Mouse (Mus musculus) spleen, adult 12 weeks (tissue): ENCODE data around the gene Abcg1.
A peak's percentile ranks its signal among the peaks of the same experiment; 100 is the strongest.

ENCODE experiments used
- DNase-seq: peaks from one replicate; pipeline ENCODE4 v3.0.0; 2022; ENCODE audit warnings: low spot score

Gene Abcg1

GRCm38 (mm10) chr17:31057151-31057890, at the start of gene Abcg1:
Gene Abcg1, plus strand, starts transcription at chr17:31057675.
- DNase-seq, result peak; percentile 42

GRCm38 (mm10) chr17:31008416-31008815, 49.1 kb upstream of the Abcg1 start:
- DNase-seq, result no peak

GRCm38 (mm10) chr17:31011551-31012394, 45.7 kb upstream of the Abcg1 start:
- peak; percentile 37 for DNase-seq

- peak; percentile 37 for DNase-seq
Observed at GRCm38 (mm10) chr17:31018267-31018666, 39.2 kb upstream of the Abcg1 start.

- peak; percentile 44 for DNase-seq
Observed at GRCm38 (mm10) chr17:31019505-31019904, 38.0 kb upstream of the Abcg1 start.

GRCm38 (mm10) chr17:31020078-31020477, 37.4 kb upstream of the Abcg1 start:
- no peak for DNase-seq

- DNase-seq, result no peak
Observed at GRCm38 (mm10) chr17:31021276-31021675, 36.2 kb upstream of the Abcg1 start.

GRCm38 (mm10) chr17:31024125-31024781, 33.2 kb upstream of the Abcg1 start:
- DNase-seq, result no peak

GRCm38 (mm10) chr17:31024782-31025125, 32.7 kb upstream of the Abcg1 start:
- DNase-seq, result no peak

GRCm38 (mm10) chr17:31026986-31027385, 30.5 kb upstream of the Abcg1 start:
- DNase-seq, result no peak

- no peak for DNase-seq
Observed at GRCm38 (mm10) chr17:31027723-31028122, 29.8 kb upstream of the Abcg1 start.

- no peak for DNase-seq
Observed at GRCm38 (mm10) chr17:31028821-31029370, 28.6 kb upstream of the Abcg1 start.

GRCm38 (mm10) chr17:31029407-31029806, 28.1 kb upstream of the Abcg1 start:
- no peak for DNase-seq

GRCm38 (mm10) chr17:31032341-31032740, 25.1 kb upstream of the Abcg1 start:
- no peak for DNase-seq

- no peak for DNase-seq
Observed at GRCm38 (mm10) chr17:31033251-31033650, 24.2 kb upstream of the Abcg1 start.

- peak; percentile 11 for DNase-seq
Observed at GRCm38 (mm10) chr17:31034165-31034564, 23.3 kb upstream of the Abcg1 start.

GRCm38 (mm10) chr17:31034674-31035356, 22.7 kb upstream of the Abcg1 start:
- DNase-seq, result no peak

GRCm38 (mm10) chr17:31036168-31036876, 21.2 kb upstream of the Abcg1 start:
- DNase-seq, result no peak

- no peak for DNase-seq
Observed at GRCm38 (mm10) chr17:31037331-31037730, 20.1 kb upstream of the Abcg1 start.

GRCm38 (mm10) chr17:31038381-31038780, 19.1 kb upstream of the Abcg1 start:
- DNase-seq, result no peak

GRCm38 (mm10) chr17:31039626-31040025, 17.8 kb upstream of the Abcg1 start:
- DNase-seq, result peak; percentile 23
